Mouse (Mus musculus): ENCODE data around the gene Epp13.

DNA sequence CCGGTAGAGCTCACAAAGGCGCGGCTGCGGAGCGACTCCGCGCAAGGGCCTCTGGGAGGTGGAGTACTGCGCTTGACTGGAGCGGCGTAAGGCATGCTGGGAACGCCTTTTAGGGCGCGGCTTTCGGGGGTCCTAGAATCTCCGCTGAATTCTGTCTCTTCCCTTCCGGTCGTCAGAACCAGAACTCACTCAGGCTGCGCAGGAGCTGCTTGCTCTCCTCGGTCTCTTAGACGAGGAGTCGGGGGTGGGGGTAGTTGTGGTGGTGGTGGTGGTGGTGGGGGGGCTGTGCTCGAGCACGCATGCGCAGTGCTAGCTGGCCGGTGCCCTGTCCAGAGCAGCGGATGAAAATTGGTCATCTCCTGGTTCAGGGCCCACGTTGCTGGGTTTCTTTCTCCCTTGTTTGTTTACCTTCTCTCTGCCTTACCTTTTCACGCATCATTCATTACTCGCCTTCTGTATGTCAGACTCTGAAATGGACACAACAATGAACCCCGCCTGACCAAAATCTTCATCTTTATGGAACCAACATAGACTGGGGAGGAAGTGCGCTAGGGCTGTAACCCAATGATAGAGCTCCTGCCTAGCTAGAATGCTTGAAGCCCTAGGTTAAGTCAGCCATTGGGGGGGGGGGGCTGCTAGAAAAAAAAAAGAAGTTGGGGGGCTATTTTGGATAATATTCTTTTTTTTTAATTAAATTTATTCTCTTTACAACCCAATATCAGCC is 78.9 kb downstream of the Epp13 start, which contains the start of gene Zfp583:
- TF ChIP-seq CTCF (IDR thresholded peaks at IDR 0.05; ENCODE audit: control insufficient read depth, insufficient read depth, insufficient read length) (no peak), MYOD1 (IDR thresholded peaks at IDR 0.05; ENCODE audit: control insufficient read depth, insufficient read length, low read depth) (no peak), MYOG (IDR thresholded peaks at IDR 0.05; ENCODE audit: control insufficient read depth, extremely low read depth, insufficient read length) (no peak)
